Mouse (Mus musculus) small intestine, adult 2 months (tissue): Measurements from ENCODE around the gene Dpp10. TPM values are rescaled to one million over a fixed set of nuclear protein-coding genes. Genes with fewer than 3 reads are reported as not detected.

Experiments used
- H3K27ac ChIP-seq: fragments of 200-500 bp; 2 replicates; pipeline ENCODE4 v1.5.1; 2012; ENCODE audit warnings: low read depth, low read length, control low read depth, inconsistent platforms; ENCODE audit not compliant: insufficient read depth
- H3K27me3 ChIP-seq: fragments of 200-500 bp; 2 replicates; pipeline ENCODE4 v1.6.1; 2012; ENCODE audit warnings: mild to moderate bottlenecking, moderate library complexity, low read length, inconsistent platforms; ENCODE audit not compliant: control insufficient read depth, insufficient read depth
- H3K36me3 ChIP-seq: fragments of 200-500 bp; 2 replicates; pipeline ENCODE4 v1.6.1; 2012; ENCODE audit warnings: mild to moderate bottlenecking, low read length, control low read depth, inconsistent platforms; ENCODE audit not compliant: control insufficient read depth, insufficient read depth
- H3K4me1 ChIP-seq: fragments of 200-500 bp; 2 replicates; pipeline ENCODE4 v1.6.1; 2012; ENCODE audit warnings: low read length, inconsistent platforms, mixed read lengths; ENCODE audit not compliant: control insufficient read depth, insufficient read depth, insufficient read length
- H3K4me3 ChIP-seq: fragments of 200-500 bp; 2 replicates; pipeline ENCODE4 v1.5.1; 2012; ENCODE audit warnings: low read depth, mild to moderate bottlenecking, control low read depth, inconsistent platforms, low read length, moderate library complexity
- CTCF ChIP-seq: fragments of 200-500 bp; IDR thresholded peaks from 2 replicates; pipeline ENCODE4 v1.5.1; 2012; ENCODE audit warnings: low read depth, mild to moderate bottlenecking, control low read depth, inconsistent platforms, low read length, moderate library complexity, mixed read lengths; ENCODE audit not compliant: insufficient replicate concordance, insufficient read length; ENCODE audit errors: extremely low read depth
- POLR2A ChIP-seq: fragments of 200-500 bp; IDR thresholded peaks from 2 replicates; pipeline ENCODE4 v1.6.1; 2012; ENCODE audit warnings: low read depth, mild to moderate bottlenecking, control low read depth, inconsistent platforms, low read length, moderate library complexity
- WGBS: fragments of 180-500 bp; shearing (Covaris S2); methylation state at CpG from one replicate; pipeline ENCODE4 v1.1.7; 2018; 5-methylcytosine and 5-hydroxymethylcytosine counted together
- polyA plus RNA-seq: library from polyadenylated mRNA; depleted of rRNA; stranded (reverse); fragments of >200 nt; gene quantifications from 2 replicates; pipeline ENCODE4 v1.2.3, GENCODE M21; 2012

Dpp10 gene
- polyA plus RNA-seq, 1 experiment, result 0.08 TPM

DNA sequence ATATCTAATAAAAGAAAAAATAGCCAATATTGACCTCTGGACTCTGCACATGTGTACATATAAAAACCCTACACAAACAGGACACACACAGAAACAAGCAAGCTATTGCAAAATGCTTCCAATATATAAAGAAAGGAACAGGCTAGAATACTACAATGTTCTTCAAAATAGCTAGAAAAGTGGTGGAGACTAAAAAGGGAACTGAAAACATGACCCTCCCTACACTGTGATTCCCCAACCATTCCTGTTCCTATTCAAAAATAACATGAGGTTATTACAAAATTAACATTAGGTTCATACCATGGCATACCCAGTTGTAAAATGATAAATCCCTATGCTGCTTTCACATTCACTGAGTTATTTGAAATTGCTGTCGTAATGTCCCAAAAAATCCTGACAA, 125.8 kb downstream of the Dpp10 start:
- H3K27me3 ChIP-seq, result no peaks in the 10 kb centered on the region
- no peak overlapping the region for H3K27ac ChIP-seq
- no peak overlapping the region for H3K4me3 ChIP-seq
- no peaks in the 10 kb centered on the region for H3K4me1 ChIP-seq
- WGBS, result 89% methylated on average over 1 of the region's 1 CpGs
- H3K36me3 ChIP-seq, result no peaks in the 10 kb centered on the region
- TF ChIP-seq POLR2A, result no peak
- no peak for TF ChIP-seq CTCF

DNA sequence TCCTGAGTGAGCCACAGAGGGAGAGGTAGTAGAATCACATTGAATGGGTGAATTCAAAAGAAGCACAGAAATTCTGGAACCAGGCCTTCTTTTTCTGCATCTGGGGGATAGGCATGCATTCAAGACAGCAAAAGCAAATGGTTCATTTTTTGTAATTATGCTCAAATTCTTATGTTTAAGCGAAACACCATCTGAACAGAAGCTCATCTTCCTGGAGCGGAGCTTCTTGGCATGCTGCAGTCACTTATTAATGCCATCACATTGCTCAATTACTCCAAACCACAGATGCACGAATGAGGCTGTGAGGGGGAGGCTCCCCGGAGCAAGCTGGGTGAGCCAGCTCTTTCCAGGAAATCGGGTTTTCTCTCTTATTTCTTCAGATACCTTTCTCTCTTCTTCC, 142.7 kb downstream of the Dpp10 start:
- 72% methylated on average over 5 of the region's 5 CpGs for WGBS
- TF ChIP-seq CTCF (no peak), POLR2A (no peak)
- Histone ChIP-seq H3K27ac (no peak overlapping the region), H3K4me3 (no peak overlapping the region), H3K27me3 (no peaks in the 10 kb centered on the region), H3K36me3 (no peaks in the 10 kb centered on the region), H3K4me1 (no peaks in the 10 kb centered on the region)

DNA sequence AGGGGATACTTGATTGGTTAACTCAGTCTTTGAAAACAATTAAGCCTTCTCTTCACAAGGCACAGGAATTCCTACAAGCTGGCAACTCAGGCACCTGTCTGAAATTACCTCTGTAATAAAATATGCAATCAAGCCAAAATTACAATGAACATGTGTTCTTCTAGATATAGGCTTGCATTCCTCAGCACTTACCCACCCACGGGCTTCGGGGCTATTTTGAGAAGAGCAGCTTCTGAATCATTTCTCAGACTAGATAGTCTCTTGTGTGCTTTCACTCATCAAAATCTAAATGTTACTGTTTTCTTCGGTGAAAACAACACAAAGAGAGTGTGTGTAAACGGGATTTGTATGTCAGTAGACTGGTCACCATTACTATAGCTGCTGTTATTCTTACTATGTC, 144.1 kb downstream of the Dpp10 start:
- 59% methylated on average over 4 of the region's 4 CpGs for WGBS
- TF ChIP-seq POLR2A, result no peak
- no peak for TF ChIP-seq CTCF
- Histone ChIP-seq H3K4me3 (no peak overlapping the region), H3K36me3 (no peaks in the 10 kb centered on the region), H3K27ac (no peak overlapping the region), H3K4me1 (no peaks in the 10 kb centered on the region), H3K27me3 (no peaks in the 10 kb centered on the region)

DNA sequence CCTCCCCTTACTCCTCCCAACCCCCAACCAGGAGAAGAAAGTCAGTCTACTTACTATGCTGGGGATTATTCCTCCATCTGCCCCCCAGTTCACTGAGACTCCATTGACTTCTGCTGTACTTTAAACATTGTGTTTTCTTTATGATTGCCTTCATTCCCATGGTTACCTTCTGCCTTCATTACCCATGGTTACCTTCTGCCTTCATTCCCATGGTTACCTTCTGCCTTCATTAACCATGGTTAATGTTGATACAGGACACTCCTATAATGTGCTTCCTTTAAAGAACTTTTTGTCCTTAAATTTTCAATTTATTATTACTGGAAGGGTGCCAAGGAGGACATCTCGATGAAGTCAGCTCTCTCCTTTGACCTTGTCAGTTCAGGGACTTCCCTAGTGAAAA, 158.1 kb downstream of the Dpp10 start:
- no peak overlapping the region for H3K27ac ChIP-seq
- H3K4me1 ChIP-seq, result no peaks in the 10 kb centered on the region
- WGBS, result 40% methylated on average over 1 of the region's 1 CpGs
- no peaks in the 10 kb centered on the region for H3K27me3 ChIP-seq
- no peak overlapping the region for H3K4me3 ChIP-seq
- TF ChIP-seq CTCF (no peak), POLR2A (no peak)
- no peaks in the 10 kb centered on the region for H3K36me3 ChIP-seq

DNA sequence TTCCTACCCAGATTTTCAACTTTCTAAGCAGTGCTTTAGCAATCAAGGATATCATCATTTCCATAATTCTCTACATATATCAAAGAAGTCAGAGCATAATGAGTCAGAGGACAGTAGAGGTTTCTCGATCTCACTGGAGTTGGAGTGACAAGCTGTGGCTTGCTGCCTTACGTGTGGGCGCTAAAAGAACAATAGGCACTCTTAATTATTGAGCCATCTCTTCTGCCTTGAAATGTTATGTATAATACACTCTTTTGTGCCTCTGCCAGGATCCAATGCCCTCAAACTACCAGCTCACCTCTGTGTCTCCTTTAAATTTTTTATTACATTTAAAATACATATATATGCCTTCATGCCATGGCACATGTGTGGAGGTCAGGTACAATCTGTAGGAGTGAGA, 198.5 kb downstream of the Dpp10 start:
- Histone ChIP-seq H3K36me3 (no peaks in the 10 kb centered on the region), H3K27ac (no peak overlapping the region), H3K27me3 (no peaks in the 10 kb centered on the region), H3K4me3 (no peak overlapping the region), H3K4me1 (no peaks in the 10 kb centered on the region)
- WGBS, result 90% methylated on average over 3 of the region's 3 CpGs
- TF ChIP-seq CTCF, result no peak
- TF ChIP-seq POLR2A, result no peak

DNA sequence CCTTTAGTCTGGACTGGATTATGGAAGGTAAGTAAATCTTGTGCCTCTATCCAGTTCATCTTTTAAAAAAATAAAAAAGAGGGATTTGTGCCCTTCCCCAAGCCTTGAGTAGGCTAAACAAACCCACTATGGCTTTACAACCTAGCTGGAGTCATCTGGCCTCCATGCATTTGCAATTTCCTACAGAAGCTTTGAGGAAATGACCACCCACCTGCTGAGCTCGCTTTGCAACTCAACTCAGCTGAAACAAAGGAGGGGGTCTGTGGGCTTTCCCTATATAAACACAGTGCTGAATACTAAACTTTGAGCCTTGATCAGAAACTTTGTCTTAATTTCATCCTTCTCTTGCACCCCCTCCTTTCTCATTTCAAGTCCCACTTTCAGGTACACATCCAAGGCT, 244.2 kb downstream of the Dpp10 start:
- Histone ChIP-seq H3K27me3 (no peaks in the 10 kb centered on the region), H3K27ac (no peak overlapping the region), H3K4me1 (no peaks in the 10 kb centered on the region), H3K36me3 (no peaks in the 10 kb centered on the region), H3K4me3 (no peak overlapping the region)
- TF ChIP-seq POLR2A (no peak), CTCF (no peak)
- 17% methylated on average over 1 of the region's 1 CpGs for WGBS

DNA sequence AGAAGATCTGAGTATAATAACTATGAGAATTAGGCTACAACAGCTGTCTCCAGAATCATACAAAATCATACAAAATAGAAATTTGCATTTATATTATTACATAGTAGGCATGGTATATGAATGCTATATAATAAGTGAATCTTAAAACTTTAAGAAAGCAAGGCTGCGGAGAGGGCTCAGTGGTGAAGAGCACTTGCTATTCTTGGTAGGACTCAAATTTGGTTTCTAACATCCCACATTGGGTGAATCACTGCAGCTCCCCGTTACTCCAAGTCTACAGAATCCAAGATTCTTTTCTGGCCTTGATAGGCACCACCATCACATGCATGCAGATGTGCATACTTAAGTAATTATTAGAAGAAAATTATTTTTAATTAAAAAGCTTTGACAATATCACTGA, 279.8 kb downstream of the Dpp10 start:
- Histone ChIP-seq H3K27me3 (no peaks in the 10 kb centered on the region), H3K4me3 (no peak overlapping the region), H3K27ac (no peak overlapping the region), H3K4me1 (no peaks in the 10 kb centered on the region), H3K36me3 (no peaks in the 10 kb centered on the region)
- TF ChIP-seq POLR2A (no peak), CTCF (no peak)
- WGBS, result 88% methylated on average over 2 of the region's 2 CpGs

DNA sequence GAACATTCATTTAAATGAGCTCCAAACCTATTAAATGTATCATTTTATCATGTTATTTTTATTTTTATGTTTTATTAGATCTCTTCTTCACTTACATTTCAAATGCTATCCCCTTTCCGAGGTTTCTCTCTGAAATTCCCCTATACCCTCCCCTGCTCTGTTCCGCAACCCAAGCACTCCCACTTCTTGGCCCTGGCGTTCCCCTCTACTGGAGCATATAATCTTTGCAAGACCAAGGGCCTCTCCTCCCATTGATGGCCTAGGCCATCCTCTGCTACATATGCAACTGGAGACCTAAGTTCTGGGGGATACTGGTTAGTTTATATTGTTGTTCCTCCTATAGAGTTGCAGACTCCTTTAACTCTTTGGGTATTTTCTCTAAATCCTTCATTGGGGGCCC, 283.1 kb downstream of the Dpp10 start:
- Histone ChIP-seq H3K27me3 (no peaks in the 10 kb centered on the region), H3K4me3 (no peak overlapping the region), H3K36me3 (no peaks in the 10 kb centered on the region), H3K4me1 (no peaks in the 10 kb centered on the region), H3K27ac (no peak overlapping the region)
- 89% methylated on average over 3 of the region's 3 CpGs for WGBS
- TF ChIP-seq POLR2A (no peak), CTCF (no peak)
